Mouse (Mus musculus): ENCODE data around the gene Bmp6. TPM values are rescaled to one million over a fixed set of nuclear protein-coding genes. Genes with fewer than 3 reads are reported as not detected.

Bmp6 gene
- polyA plus RNA-seq, 1 experiment from 2014 or later, result 3.1 TPM

DNA sequence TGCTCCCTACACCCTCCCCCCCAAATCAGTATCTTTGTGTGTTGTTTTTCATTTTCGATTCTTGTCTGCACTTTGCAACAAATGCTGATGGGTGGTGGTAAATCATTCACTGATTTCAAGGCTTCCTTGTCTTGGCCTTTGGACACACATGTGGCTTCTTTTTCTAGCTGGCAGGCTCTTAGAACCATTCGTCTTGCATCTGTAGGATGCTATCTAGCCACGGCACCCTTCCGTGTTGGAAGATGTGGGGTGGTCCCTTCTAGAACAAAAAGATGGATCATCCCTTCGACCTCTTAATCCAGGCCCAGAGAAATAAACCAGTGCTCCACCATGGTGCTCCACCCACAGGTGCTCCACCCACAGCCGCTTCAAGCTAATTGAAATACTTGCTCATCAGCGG is 19.0 kb downstream of the Bmp6 start:
- WGBS, result 81% methylated on average over 7 of the region's 7 CpGs

DNA sequence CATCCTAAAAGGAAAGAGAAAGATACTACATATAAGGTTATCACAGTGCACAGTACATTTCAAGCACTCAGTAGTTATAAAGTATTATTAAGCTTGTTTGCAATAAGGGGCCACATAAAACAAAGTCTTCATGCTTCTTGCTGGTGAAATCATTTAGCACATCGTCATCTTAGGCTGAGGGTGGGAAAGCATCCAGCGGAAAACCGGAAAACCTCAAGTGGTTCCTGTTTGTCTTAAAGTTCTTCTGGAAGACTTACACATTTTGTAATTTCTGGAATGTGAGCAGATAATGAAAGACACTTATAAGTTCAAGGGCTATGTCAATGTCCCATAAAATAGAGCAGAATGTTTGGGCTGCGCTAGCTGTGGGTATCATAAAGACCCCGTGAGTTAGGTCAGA is 24.7 kb downstream of the Bmp6 start:
- peak overlapping the region; percentile 36; the same call in 1 of the 2 replicates for H3K27ac ChIP-seq
- no peak for TF ChIP-seq CTCF (IDR thresholded peaks at IDR 0.05; ENCODE audit: low read depth)

More for the DNA sequence above, 19.0 kb downstream of the Bmp6 start:
- no peak for DNase-seq (ENCODE audit: low spot score)
- Histone ChIP-seq H3K27ac (no peak overlapping the region), H3K4me2 (ENCODE audit: low read length) (no peak overlapping the region), H3K4me1 (replicated peaks; ENCODE audit: insufficient read depth, low read length) (no peaks in the 10 kb centered on the region), H3K4me3 (replicated peaks; ENCODE audit: low read depth, low read length) (no peak overlapping the region), H3K9ac (ENCODE audit: low read depth, low read length) (no peak overlapping the region), H3K27me3 (ENCODE audit: insufficient read depth, low read length) (no peaks in the 10 kb centered on the region), H3K36me3 (ENCODE audit: insufficient read depth, low read length) (no peaks in the 10 kb centered on the region), H3K9me3 (replicated peaks; ENCODE audit: low read length) (no peaks in the 10 kb centered on the region)
- no peak for TF ChIP-seq CTCF (IDR thresholded peaks at IDR 0.05; ENCODE audit: low read depth)
- ATAC-seq (replicated peaks; ENCODE audit: low FRiP score, low read depth), result no peak

GRCm38 (mm10) chr13:38376071-38376470 is 31.2 kb downstream of the Bmp6 start:
- Histone ChIP-seq H3K9ac (ENCODE audit: low read depth, low read length) (no peak overlapping the region), H3K4me2 (ENCODE audit: low read length) (no peak overlapping the region), H3K4me3 (replicated peaks; ENCODE audit: low read depth, low read length) (no peak overlapping the region), H3K4me1 (replicated peaks; ENCODE audit: insufficient read depth, low read length) (no peaks in the 10 kb centered on the region), H3K27me3 (ENCODE audit: insufficient read depth, low read length) (no peaks in the 10 kb centered on the region), H3K9me3 (replicated peaks; ENCODE audit: low read length) (no peaks in the 10 kb centered on the region), H3K27ac (no peak overlapping the region), H3K36me3 (ENCODE audit: insufficient read depth, low read length) (no peaks in the 10 kb centered on the region)
- no peak for TF ChIP-seq CTCF (IDR thresholded peaks at IDR 0.05; ENCODE audit: low read depth)
- 28% methylated on average over 6 of the region's 6 CpGs for WGBS
- DNase-seq (ENCODE audit: low spot score), result no peak
- no peak for ATAC-seq (replicated peaks; ENCODE audit: low FRiP score, low read depth)

More for the DNA sequence above, 24.7 kb downstream of the Bmp6 start:
- Histone ChIP-seq H3K27me3 (ENCODE audit: insufficient read depth, low read length) (no peaks in the 10 kb centered on the region), H3K4me2 (ENCODE audit: low read length) (no peak overlapping the region), H3K9ac (ENCODE audit: low read depth, low read length) (no peak overlapping the region), H3K4me1 (replicated peaks; ENCODE audit: insufficient read depth, low read length) (no peaks in the 10 kb centered on the region), H3K9me3 (replicated peaks; ENCODE audit: low read length) (no peaks in the 10 kb centered on the region), H3K36me3 (ENCODE audit: insufficient read depth, low read length) (no peaks in the 10 kb centered on the region), H3K4me3 (replicated peaks; ENCODE audit: low read depth, low read length) (no peak overlapping the region)
- DNase-seq (ENCODE audit: low spot score) (peak; percentile 78), ATAC-seq (replicated peaks; ENCODE audit: low FRiP score, low read depth) (no peak)
- WGBS, result 61% methylated on average over 5 of the region's 5 CpGs

GRCm38 (mm10) chr13:38377355-38377754 is 32.4 kb downstream of the Bmp6 start:
- ATAC-seq (replicated peaks; ENCODE audit: low FRiP score, low read depth) (no peak), DNase-seq (ENCODE audit: low spot score) (no peak)
- 85% methylated on average over 9 of the region's 9 CpGs for WGBS
- H3K4me3 ChIP-seq (replicated peaks; ENCODE audit: low read depth, low read length), result no peak overlapping the region
- no peak for TF ChIP-seq CTCF (IDR thresholded peaks at IDR 0.05; ENCODE audit: low read depth)
- no peak overlapping the region for H3K9ac ChIP-seq (ENCODE audit: low read depth, low read length)
- H3K4me1 ChIP-seq (replicated peaks; ENCODE audit: insufficient read depth, low read length), result no peaks in the 10 kb centered on the region
- no peaks in the 10 kb centered on the region for H3K36me3 ChIP-seq (ENCODE audit: insufficient read depth, low read length)
- no peaks in the 10 kb centered on the region for H3K27me3 ChIP-seq (ENCODE audit: insufficient read depth, low read length)
- no peak overlapping the region for H3K27ac ChIP-seq
- H3K9me3 ChIP-seq (replicated peaks; ENCODE audit: low read length), result no peaks in the 10 kb centered on the region
- H3K4me2 ChIP-seq (ENCODE audit: low read length), result no peak overlapping the region

GRCm38 (mm10) chr13:38379806-38380205 is 34.9 kb downstream of the Bmp6 start:
- DNase-seq (ENCODE audit: low spot score) (no peak), ATAC-seq (replicated peaks; ENCODE audit: low FRiP score, low read depth) (no peak)
- Histone ChIP-seq H3K4me3 (replicated peaks; ENCODE audit: low read depth, low read length) (no peak overlapping the region), H3K4me1 (replicated peaks; ENCODE audit: insufficient read depth, low read length) (no peaks in the 10 kb centered on the region), H3K4me2 (ENCODE audit: low read length) (no peak overlapping the region), H3K36me3 (ENCODE audit: insufficient read depth, low read length) (no peaks in the 10 kb centered on the region), H3K27me3 (ENCODE audit: insufficient read depth, low read length) (no peaks in the 10 kb centered on the region), H3K9me3 (replicated peaks; ENCODE audit: low read length) (no peaks in the 10 kb centered on the region), H3K9ac (ENCODE audit: low read depth, low read length) (no peak overlapping the region), H3K27ac (no peak overlapping the region)
- 83% methylated on average over 5 of the region's 5 CpGs for WGBS
- no peak for TF ChIP-seq CTCF (IDR thresholded peaks at IDR 0.05; ENCODE audit: low read depth)

- no peak for DNase-seq (ENCODE audit: low spot score)
- 89% methylated on average over 3 of the region's 3 CpGs for WGBS
Measured at GRCm38 (mm10) chr13:38386035-38386559, 41.2 kb downstream of the Bmp6 start.

More at GRCm38 (mm10) chr13:38386035-38386559, 41.2 kb downstream of the Bmp6 start:
- Histone ChIP-seq H3K36me3 (ENCODE audit: insufficient read depth, low read length) (no peaks in the 10 kb centered on the region), H3K9me3 (replicated peaks; ENCODE audit: low read length) (no peaks in the 10 kb centered on the region), H3K27me3 (ENCODE audit: insufficient read depth, low read length) (no peaks in the 10 kb centered on the region), H3K4me2 (ENCODE audit: low read length) (no peak overlapping the region), H3K27ac (no peak overlapping the region), H3K4me3 (replicated peaks; ENCODE audit: low read depth, low read length) (no peak overlapping the region), H3K4me1 (replicated peaks; ENCODE audit: insufficient read depth, low read length) (0 out of 2 replicates have a peak, but pooled peaks cover 3% of the 10 kb centered on the region), H3K9ac (ENCODE audit: low read depth, low read length) (no peak overlapping the region)
- no peak for ATAC-seq (replicated peaks; ENCODE audit: low FRiP score, low read depth)
- TF ChIP-seq CTCF (IDR thresholded peaks at IDR 0.05; ENCODE audit: low read depth), result no peak
